Mouse (Mus musculus): ENCODE measurements around the gene Rem2.
A peak's percentile ranks its signal among the peaks of the same experiment; 100 is the strongest.

Gene Rem2

GRCm38 (mm10) chr14:54443712-54444618, 31.9 kb upstream of the Rem2 start:
- DNase-seq = no peak

GRCm38 (mm10) chr14:54445476-54445875, 30.4 kb upstream of the Rem2 start:
- no peak for DNase-seq

- no peak for DNase-seq
Observed at GRCm38 (mm10) chr14:54453566-54453965, 22.3 kb upstream of the Rem2 start.

GRCm38 (mm10) chr14:54454669-54455528, 21.0 kb upstream of the Rem2 start:
- DNase-seq = no peak

GRCm38 (mm10) chr14:54457907-54458569, 17.9 kb upstream of the Rem2 start:
- no peak for DNase-seq

- DNase-seq = no peak
Observed at GRCm38 (mm10) chr14:54462146-54462545, 13.8 kb upstream of the Rem2 start.

GRCm38 (mm10) chr14:54463108-54463958, 12.6 kb upstream of the Rem2 start:
- DNase-seq = no peak

GRCm38 (mm10) chr14:54463959-54464292, 12.0 kb upstream of the Rem2 start, which contains the start of gene Lrp10:
Gene Lrp10, plus strand, starts transcription at chr14:54464137.
- DNase-seq = peak; percentile 79

- peak; percentile 24 for DNase-seq
Observed at GRCm38 (mm10) chr14:54464293-54465005, 11.5 kb upstream of the Rem2 start.

GRCm38 (mm10) chr14:54471467-54471866, 4.4 kb upstream of the Rem2 start:
- no peak for DNase-seq

- DNase-seq = peak; percentile 47
Observed at GRCm38 (mm10) chr14:54472671-54473070, 3.2 kb upstream of the Rem2 start.

GRCm38 (mm10) chr14:54474744-54475143, 1.2 kb upstream of the Rem2 start:
- DNase-seq = no peak

GRCm38 (mm10) chr14:54477172-54477909, 1.4 kb downstream of the Rem2 start:
- DNase-seq = no peak

GRCm38 (mm10) chr14:54479451-54479920, 3.6 kb downstream of the Rem2 start:
- no peak for DNase-seq

GRCm38 (mm10) chr14:54480673-54481072, 4.8 kb downstream of the Rem2 start:
- no peak for DNase-seq

- no peak for DNase-seq
Observed at GRCm38 (mm10) chr14:54481402-54481801, 5.5 kb downstream of the Rem2 start.

GRCm38 (mm10) chr14:54482498-54482897, 6.6 kb downstream of the Rem2 start:
- DNase-seq = peak; percentile 39

GRCm38 (mm10) chr14:54485899-54486298, 10.0 kb downstream of the Rem2 start:
- DNase-seq = no peak

- no peak for DNase-seq
Observed at GRCm38 (mm10) chr14:54487732-54488131, 11.8 kb downstream of the Rem2 start.

- no peak for DNase-seq
Observed at GRCm38 (mm10) chr14:54488350-54488749, 12.4 kb downstream of the Rem2 start.
